Mouse (Mus musculus) embryonic stem cell, embryonic (primary cell): ENCODE measurements around the gene Fdxr.

Experiments used
- CTCF ChIA-PET, 4 experiments: fragments of 300-600 bp in 2 of 4; fragments of 350-600 bp in 2 of 4; sonication (Branson Sonifier 250); formaldehyde crosslinking; loops; one replicate each; lab custom pipeline; 2022; ENCODE audit warnings: inconsistent platforms in 2 of 4; lab: Charles Lee
- POLR2A ChIA-PET, 4 experiments: fragments of 300-600 bp in 2 of 4; fragments of 350-600 bp in 2 of 4; sonication (Branson Sonifier 250); formaldehyde crosslinking; loops; one replicate each; lab custom pipeline; 2022; ENCODE audit warnings: antibody characterized with exemption in 4 of 4, inconsistent platforms in 1 of 4; lab: Charles Lee

The Fdxr gene

DNA sequence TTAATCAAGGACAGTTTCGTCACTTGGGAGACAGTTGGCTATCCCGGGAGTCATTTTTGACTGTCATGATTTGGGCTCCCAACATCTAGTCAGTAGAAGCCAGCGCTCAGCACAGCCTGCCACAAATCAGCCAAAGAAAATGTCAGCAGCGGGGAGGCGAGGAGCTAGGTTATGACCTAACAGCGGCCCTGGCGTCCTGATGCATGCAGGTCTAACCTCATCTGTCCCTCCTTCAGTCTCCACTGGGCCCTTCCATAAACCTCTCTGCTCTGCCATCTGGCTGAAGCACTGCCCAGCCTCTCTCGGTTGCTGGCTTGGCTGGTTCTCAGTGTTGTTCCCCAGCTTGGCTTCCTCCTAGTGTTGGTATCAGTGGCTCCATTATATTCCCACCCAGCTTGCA lies 5.4 kb upstream of the Fdxr start:
- ChIA-PET POLR2A (interaction anchor here in 3 of 4 experiments (0.8 to 2.2 kb wide), 8 partner anchors 10 to 179 kb away, joined by 3 to 8 read pairs (median 4); partner anchors contain the start of genes Fads6 (in 1 of the 3) and Slc9a3r1 (in 1 of the 3)), CTCF (interaction anchor here in 2 of 4 experiments (0.7 to 1.6 kb wide), 5 partner anchors 15 to 438 kb away, joined by 3 to 6 read pairs (median 4); partner anchors contain the start of genes Fads6 (in 1 of the 2) and Ush1g (in 1 of the 2))

DNA sequence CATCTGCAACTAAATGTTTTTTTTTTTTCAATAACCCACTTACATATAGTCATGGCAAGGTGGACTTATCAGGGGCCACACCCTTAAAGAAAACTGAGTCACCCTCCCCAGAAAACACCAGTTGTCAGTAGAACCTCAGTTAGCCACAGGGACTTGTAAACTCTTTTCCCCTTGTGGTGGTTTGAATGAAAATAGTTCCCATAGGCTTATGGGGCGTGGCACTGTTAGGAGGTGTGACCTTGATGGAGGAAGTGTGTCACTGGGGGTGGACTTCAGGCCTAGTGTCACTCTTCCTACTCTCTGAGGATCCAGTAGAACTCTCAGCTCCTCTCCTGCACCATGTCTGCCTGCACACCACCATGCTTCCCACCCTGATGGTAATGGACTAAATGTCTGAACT lies 2.9 kb upstream of the Fdxr start:
- CTCF ChIA-PET: interaction anchor here in 1 of 4 experiments (1.1 kb wide), 1 partner anchor 57 kb away, joined by 12 read pairs; no protein-coding TSS in a partner anchor
- POLR2A ChIA-PET: no interaction called here

DNA sequence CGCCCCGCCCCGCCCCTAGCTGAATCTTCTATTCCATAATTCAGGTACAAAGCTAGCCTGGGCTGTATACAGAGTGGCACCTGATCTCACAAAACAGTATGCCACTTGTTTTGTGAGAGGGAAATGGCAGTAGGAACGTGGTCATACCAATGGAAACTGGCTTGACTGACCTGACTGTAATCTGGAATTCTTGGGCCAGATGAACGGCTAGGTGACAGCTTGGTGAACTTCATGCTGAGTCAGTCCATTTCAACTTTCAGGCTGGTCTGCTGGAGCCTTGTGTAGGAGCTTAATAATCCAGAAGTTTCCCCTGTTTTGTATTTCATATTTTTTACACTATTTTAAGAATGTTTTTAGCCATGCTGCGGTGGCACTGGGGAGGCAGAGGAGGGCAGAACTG lies 1.3 kb upstream of the Fdxr start:
- CTCF ChIA-PET: interaction anchor here in 1 of 4 experiments (1.7 to 2.5 kb wide), 3 partner anchors 12 to 150 kb away, joined by 4 to 22 read pairs (median 21); partner anchors contain the start of gene Grin2c
- POLR2A ChIA-PET: interaction anchor here in 3 of 4 experiments (0.7 to 3.1 kb wide), 13 partner anchors 9 to 746 kb away, joined by 3 to 32 read pairs (median 10); partner anchors contain the start of genes Nat9 (in 1 of the 3) and Tmem104 (in 1 of the 3)

DNA sequence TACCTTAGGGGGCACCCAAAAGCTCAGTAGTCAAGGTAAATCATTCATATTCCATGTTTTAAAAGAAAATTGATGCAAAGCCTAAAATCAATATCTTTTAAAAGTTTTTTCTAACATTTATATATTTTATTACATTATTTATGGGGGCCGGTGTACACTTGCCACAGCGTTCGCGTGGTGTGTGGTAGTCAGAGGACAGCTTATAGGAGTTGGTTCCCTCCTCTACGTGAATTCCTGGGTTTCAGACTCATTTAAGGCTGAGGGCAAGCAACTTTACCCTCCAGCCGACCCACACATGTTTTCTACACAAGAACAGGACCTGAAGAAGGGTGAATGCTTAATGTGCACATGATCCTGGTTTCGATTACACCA lies 740 bp upstream of the Fdxr start:
- POLR2A ChIA-PET: interaction anchor here (0.6 to 3.2 kb wide), 103 partner anchors 9 to 1156 kb away, joined by 3 to 46 read pairs (median 5); partner anchors contain the start of genes Slc9a3r1 (in 4 of the 4), Grin2c (in 3 of the 4), Jpt1 (in 3 of the 4) and Cdr2l (in 2 of the 4)
- CTCF ChIA-PET: interaction anchor here (0.5 to 2.5 kb wide), 26 partner anchors 9 to 754 kb away, joined by 3 to 22 read pairs (median 4); partner anchors contain the start of genes Cdr2l (in 1 of the 4), Grin2c (in 1 of the 4) and Slc9a3r1 (in 1 of the 4)

DNA sequence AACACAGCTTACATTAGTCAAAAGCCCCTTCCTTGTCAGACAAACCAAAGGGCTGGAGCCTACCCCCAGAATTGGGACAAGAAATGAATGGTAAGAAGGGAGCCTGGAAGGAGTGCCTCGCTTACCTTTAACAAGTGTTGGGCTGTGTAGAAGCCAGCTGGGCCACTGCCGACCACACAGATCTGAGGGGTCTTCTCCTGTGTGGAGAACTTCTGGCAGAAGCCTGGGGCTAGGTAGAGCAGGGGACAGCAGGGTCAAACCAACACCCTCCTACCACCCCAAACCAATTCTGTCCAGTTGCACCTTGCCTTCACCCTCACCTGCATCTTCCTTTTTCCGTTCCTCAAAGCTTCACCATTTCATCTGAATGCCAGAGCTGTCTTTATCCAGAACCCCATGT lies 896 bp downstream of the Fdxr start:
- ChIA-PET POLR2A (interaction anchor here (0.6 to 3.2 kb wide), 56 partner anchors 9 to 338 kb away, joined by 3 to 46 read pairs (median 7); partner anchors contain the start of genes Grin2c (in 3 of the 4), Fads6 (in 2 of the 4), Jpt1 (in 2 of the 4) and Slc9a3r1 (in 2 of the 4)), CTCF (interaction anchor here (0.5 to 2.5 kb wide), 16 partner anchors 10 to 186 kb away, joined by 3 to 22 read pairs (median 4); partner anchors contain the start of genes Grin2c (in 1 of the 4) and Slc9a3r1 (in 1 of the 4))

DNA sequence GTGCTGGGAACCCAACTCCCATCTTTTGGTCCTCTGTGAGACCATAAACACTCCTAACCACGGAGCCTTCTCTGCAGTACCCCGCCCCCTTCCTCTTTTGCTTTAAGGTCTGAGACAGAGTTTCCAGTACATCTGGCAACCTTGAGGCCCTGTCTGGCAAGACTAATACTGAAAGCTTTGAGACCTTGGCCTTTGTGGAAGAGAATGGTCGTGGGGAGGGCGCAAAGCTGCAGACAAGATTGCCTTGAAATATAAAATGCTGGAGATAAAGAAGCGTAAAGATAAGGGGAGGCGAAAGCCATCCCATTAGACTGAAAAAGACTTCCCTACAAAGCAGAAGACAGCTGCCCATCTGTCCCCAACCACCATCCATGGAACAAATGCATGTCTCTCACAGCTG lies 1.3 kb downstream of the Fdxr start:
- ChIA-PET CTCF (interaction anchor here in 3 of 4 experiments (0.5 to 1.9 kb wide), 7 partner anchors 47 to 186 kb away, joined by 3 to 10 read pairs (median 3); no protein-coding TSS in a partner anchor), POLR2A (interaction anchor here in 3 of 4 experiments (0.6 to 3.2 kb wide), 22 partner anchors 9 to 238 kb away, joined by 3 to 46 read pairs (median 8); partner anchors contain the start of genes Grin2c (in 2 of the 3), Slc9a3r1 (in 2 of the 3) and Jpt1 (in 1 of the 3))

DNA sequence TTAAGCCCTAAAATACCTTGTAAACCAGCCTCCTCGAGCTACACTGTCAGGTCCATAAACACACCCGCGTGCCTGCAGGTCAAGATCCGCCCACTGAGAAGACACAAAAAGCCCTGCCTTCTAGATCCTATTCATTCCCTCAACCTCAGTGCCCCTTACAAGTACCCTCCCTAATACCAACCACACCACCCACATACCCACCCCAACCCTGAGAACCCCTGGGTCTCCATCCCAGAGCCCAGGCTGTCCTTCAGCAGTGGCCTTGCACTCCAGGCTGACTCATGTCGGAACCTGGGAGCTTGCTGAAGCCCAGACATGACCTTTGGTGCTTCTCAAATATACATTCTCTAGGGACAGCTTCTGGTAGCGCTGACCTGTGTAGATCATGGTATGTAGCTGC lies 2.1 kb downstream of the Fdxr start:
- CTCF ChIA-PET: interaction anchor here in 2 of 4 experiments (1.0 to 1.4 kb wide), 2 partner anchors 71 to 185 kb away, joined by 3 read pairs; no protein-coding TSS in a partner anchor
- POLR2A ChIA-PET: interaction anchor here in 3 of 4 experiments (1.1 to 3.2 kb wide), 7 partner anchors 9 to 121 kb away, joined by 3 to 15 read pairs (median 3); partner anchors contain the start of gene Slc9a3r1 (in 1 of the 3)

DNA sequence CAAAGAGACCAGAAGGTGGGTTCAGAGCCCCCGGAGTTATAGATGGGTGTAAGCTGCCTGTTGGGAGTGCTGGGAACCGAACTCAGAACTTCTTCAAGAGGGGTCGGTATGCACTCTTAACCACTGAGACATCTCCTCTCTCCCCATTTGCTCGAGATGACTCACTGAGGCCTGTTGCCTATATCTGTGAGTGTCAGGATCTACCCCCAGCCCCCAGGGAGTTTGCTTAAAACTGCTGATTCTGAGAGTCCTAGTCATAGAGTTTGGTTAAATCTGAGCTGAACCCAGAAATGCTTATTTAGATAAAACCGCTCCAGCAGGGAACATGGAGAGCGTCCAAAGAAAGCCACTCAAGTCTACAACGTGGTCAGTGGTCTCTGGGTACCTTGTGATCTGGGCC lies 2.7 kb downstream of the Fdxr start:
- ChIA-PET CTCF (interaction anchor here in 2 of 4 experiments (1.0 to 10.0 kb wide), 2 partner anchors 71 to 185 kb away, joined by 3 to 112 read pairs; no protein-coding TSS in a partner anchor), POLR2A (interaction anchor here in 3 of 4 experiments (0.6 to 1.4 kb wide), 6 partner anchors 13 to 111 kb away, joined by 3 to 4 read pairs (median 3); partner anchors contain the start of gene Slc9a3r1 (in 1 of the 3))

DNA sequence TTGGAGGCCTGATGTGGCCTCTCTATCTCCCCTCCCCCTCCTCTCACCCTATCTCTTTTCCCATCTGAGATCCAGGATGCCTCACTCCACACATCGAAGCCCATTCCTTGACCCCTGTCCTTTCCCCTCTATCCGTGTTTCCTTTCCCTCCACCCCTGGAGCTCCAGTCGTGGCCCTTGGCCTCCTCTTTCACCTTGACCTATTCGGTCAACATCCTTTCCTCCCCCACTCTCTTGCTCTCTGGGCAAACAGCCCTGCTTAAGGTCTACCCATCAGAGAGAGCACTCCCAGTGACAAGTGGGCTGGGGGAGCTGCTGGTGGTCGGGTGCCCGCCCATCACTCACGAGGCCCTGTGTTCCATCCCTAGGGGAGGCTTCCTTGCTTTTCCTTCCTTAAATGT lies 3.1 kb downstream of the Fdxr start:
- ChIA-PET CTCF (interaction anchor here in 3 of 4 experiments (1.4 to 10.0 kb wide), 3 partner anchors 70 to 71 kb away, joined by 4 to 112 read pairs (median 19); no protein-coding TSS in a partner anchor), POLR2A (interaction anchor here in 2 of 4 experiments (0.6 to 2.0 kb wide), 4 partner anchors 16 to 110 kb away, joined by 3 to 5 read pairs (median 4); partner anchors contain the start of gene Slc9a3r1 (in 1 of the 2))

DNA sequence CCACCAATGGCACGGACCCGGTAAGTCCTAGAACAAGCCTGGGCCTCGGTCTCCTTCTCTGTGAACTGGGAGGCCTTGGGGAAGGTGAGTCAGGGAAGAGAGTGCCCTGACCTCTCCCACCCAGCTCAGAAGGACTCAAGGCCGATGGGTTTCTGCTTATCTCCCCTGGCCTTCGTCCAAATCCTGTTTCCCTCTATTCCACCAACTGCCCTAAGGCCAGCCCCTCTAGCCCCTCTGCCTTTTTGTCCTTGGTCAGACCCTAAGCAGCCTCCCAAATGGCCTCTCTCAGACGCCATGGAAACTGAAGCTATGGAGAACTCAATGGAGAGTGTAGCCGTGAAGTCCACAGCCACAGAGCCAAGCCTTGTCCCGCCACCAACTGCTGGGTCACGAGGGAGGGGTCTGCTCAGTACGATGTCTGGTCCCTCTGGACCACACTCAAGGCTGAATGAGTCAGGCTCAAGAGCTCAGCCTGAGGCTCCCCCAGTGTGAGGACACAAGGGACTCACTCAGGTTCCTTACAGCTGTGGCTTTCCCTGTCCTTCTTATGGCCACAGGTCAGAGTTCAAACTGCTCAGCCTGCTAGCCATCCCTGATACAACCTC lies 3.9 kb downstream of the Fdxr start:
- ChIA-PET POLR2A (interaction anchor here in 1 of 4 experiments (1.0 to 2.0 kb wide), 3 partner anchors 15 to 109 kb away, joined by 3 to 5 read pairs (median 3); partner anchors contain the start of gene Slc9a3r1), CTCF (interaction anchor here (0.5 to 10.0 kb wide), 6 partner anchors 15 to 81 kb away, joined by 4 to 112 read pairs (median 6); no protein-coding TSS in a partner anchor)

DNA sequence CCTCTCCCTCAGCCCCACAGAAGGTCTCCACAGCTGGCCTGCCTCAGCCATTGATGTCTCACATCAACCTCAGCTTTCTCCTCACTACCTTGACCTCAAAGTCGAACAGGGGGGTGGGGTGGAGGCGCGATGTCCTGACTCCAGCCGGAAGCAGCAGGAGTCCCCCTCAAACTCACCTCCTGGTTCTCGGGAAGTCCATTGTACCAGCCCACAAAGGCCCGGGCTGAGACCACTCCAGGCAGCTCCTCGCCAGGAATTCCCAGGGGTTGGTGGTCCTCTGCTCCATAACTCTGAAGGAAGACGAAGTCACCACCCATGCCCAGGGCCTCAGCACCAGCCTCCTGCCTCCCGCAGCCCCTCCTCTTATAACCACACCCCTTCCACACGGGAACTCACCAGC lies 5.4 kb downstream of the Fdxr start:
- ChIA-PET POLR2A (interaction anchor here (0.6 to 1.8 kb wide), 11 partner anchors 10 to 343 kb away, joined by 3 to 5 read pairs (median 3); partner anchors contain the start of gene Fads6 (in 1 of the 4)), CTCF (interaction anchor here (0.7 to 10.0 kb wide), 10 partner anchors 26 to 112 kb away, joined by 3 to 112 read pairs (median 4); partner anchors contain the start of gene Fads6 (in 1 of the 4))

DNA sequence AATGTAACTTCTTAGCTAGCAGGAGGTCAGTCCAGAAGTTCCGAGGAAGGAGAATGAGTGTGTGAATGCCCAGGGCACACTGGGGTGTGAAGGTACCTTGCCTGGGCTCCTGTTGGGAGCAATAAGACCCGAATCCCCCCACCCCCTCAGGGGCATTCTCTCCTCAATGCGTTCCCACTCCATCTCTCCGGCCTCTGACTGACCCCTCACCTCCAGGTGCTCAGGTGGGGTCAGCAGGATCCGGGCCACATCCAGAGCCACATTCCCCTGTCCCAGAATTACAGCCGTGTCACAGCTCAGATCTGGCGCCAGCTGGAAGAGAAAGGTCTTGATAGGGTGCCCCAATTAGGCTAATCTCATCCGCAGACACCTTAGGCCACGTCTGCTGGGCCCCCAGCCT lies 5.8 kb downstream of the Fdxr start:
- POLR2A ChIA-PET: interaction anchor here (0.6 to 1.8 kb wide), 11 partner anchors 9 to 344 kb away, joined by 3 to 5 read pairs (median 3); partner anchors contain the start of gene Fads6 (in 1 of the 4)
- CTCF ChIA-PET: interaction anchor here in 3 of 4 experiments (0.8 to 10.0 kb wide), 8 partner anchors 27 to 111 kb away, joined by 3 to 112 read pairs (median 6); partner anchors contain the start of gene Fads6 (in 1 of the 3)

DNA sequence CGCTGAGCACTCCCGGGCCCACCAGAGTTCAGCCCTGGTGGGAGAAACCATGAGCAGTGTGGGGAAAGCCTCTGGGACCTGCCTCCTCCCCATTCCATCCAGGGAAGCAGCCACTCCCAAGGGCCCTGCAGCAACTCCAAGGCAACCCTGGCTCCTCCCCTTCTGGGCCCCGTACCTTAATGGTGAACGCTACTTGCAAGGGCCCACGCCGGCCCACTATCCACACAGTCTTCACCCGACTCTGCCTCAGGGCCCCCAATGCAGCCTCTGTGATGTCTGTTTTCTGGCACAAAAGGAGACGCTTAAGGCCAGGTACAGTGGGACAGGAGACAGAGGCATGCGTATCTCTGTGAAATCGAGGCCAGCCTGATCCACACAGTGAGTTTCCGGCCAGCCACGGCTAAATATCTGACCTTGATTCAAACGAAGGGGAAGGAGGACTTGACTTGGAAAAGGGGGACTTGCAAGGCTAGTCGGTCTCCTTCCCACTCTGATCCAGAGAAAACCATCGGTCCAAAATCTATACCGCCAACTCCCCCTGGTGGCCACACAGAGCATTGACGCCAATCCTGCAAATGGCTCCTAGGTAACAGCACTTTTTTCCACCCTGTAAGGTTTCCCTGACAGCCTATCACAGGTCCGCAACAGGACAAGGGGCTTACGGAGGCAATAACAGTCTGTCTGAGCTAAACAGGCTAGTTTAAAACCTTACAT lies 6.5 kb downstream of the Fdxr start:
- ChIA-PET POLR2A (interaction anchor here in 2 of 4 experiments (0.9 to 1.8 kb wide), 3 partner anchors 69 to 117 kb away, joined by 3 to 4 read pairs (median 3); no protein-coding TSS in a partner anchor), CTCF (interaction anchor here in 3 of 4 experiments (0.7 to 10.0 kb wide), 10 partner anchors 11 to 111 kb away, joined by 3 to 122 read pairs (median 4); partner anchors contain the start of gene Slc9a3r1 (in 2 of the 3))

DNA sequence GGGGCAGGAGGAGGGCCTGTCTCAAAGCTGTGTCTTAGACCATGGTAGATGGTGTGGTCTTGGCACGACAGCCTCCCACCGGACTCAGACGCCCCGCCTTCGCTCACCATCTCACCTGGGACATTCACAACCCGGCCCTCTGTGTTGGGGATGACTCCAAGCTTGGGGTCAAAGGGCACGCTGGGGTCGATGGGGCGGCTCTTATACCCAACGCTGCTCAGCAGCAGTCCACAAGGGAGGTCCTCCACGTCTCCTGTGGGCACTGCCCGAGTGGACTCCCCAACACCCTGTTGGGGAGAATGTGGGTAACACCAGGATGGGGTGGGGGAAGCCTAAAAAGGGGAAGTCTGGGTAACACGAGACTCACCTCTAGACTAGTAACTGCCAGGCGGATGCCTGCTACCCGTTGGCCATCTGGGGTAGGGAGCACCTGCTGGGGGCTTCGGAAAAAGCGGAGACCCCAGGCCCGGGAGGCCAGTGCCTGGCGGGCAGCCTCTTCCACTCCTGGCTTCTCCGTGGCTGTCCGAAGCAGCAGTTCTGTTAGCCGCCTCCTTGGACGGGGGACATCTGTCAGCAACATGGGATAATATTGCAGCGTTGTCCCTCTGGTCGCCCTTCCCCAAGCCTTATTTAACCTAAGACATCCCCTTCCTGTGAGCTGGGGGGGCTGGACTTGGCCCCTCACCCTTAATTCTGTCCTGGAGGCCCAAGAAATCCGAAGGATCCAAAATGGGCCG lies 7.4 kb downstream of the Fdxr start:
- CTCF ChIA-PET: interaction anchor here (0.7 to 10.0 kb wide), 10 partner anchors 12 to 106 kb away, joined by 3 to 122 read pairs (median 18); partner anchors contain the start of gene Slc9a3r1 (in 2 of the 4)
- POLR2A ChIA-PET: interaction anchor here in 3 of 4 experiments (0.7 to 3.9 kb wide), 7 partner anchors 19 to 94 kb away, joined by 3 to 31 read pairs (median 4); no protein-coding TSS in a partner anchor

DNA sequence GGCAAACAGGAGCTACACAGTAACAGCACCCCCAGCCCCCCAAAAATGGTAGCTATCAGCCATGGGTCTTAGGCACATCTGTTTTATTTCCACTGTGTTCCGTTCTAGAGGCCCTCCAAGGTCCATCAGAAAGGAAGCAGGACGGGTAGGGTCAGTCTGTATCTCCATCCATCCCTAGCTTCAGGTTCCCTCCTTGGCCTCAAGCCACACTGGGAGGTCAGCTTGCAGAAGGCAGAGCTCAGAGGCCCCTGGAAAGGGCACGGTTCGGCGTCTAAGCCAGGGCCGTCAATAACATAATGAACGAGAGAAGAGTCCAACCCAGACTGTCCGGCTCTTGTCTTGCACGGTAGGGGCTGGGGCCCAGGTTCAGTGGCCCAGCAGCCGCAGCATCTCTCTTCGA lies 8.9 kb downstream of the Fdxr start:
- ChIA-PET CTCF (interaction anchor here (0.7 to 10.0 kb wide), 20 partner anchors 9 to 129 kb away, joined by 3 to 122 read pairs (median 4); partner anchors contain the start of genes Fdxr (in 2 of the 4), Fads6 (in 1 of the 4) and Slc9a3r1 (in 1 of the 4)), POLR2A (interaction anchor here (0.6 to 5.0 kb wide), 27 partner anchors 8 to 246 kb away, joined by 3 to 42 read pairs (median 6); partner anchors contain the start of genes Fdxr (in 4 of the 4), Nat9 (in 2 of the 4), Slc9a3r1 (in 2 of the 4) and Tmem104 (in 2 of the 4))
